Comparison of ENCODE assay signal across 8 mouse cellular contexts in genomic region chr12:34664758-34665157, GRCm38 (mm10).
A peak's percentile ranks its signal among the peaks of the same experiment; 100 is the strongest.
DNase-seq lines count a peak whose midpoint lies in the region.

No protein-coding gene starts in this region.

- 3% methylated on average over 3 of the region's 3 CpGs for WGBS in large intestine, adult 2 months

- peak; percentile 43 for DNase-seq in CD4-positive helper T cell, adult 2 months (ENCODE audit: low read depth, low spot score)
- peak; percentile 29 for DNase-seq in WW6 (ENCODE audit: low read depth, low spot score)
- DNase-seq in cerebellum, postnatal 36 days = peak; percentile 66 to 77
- peak; percentile 39 to 47 for DNase-seq in gastrocnemius, adult 8-10 months (ENCODE audit: low spot score in 2 of 2)
- peak; percentile 39 for DNase-seq in large intestine, adult 2 months (ENCODE audit: low read depth, low spot score)
- peak; percentile 83 for DNase-seq in lung, postnatal 10 days
- DNase-seq in right cerebral cortex, adult 2 months (ENCODE audit: low spot score in 2 of 2) = peak; percentile 92
- DNase-seq in urinary bladder, postnatal 36 days (ENCODE audit: low spot score in 2 of 2) = peak; percentile 63 to 72

Comparison
In these comparisons a context has a peak if more than half of its experiments do, and no peak if none do; other contexts are left out.
1. Peak in every context shown above with its lines: DNase-seq.
2. DNase-seq: peak in every context shown above with its lines; median percentile 92 in right cerebral cortex, adult 2 months; 83 in lung, postnatal 10 days; 72 in cerebellum, postnatal 36 days; 68 in urinary bladder, postnatal 36 days; 43 in CD4-positive helper T cell, adult 2 months; 43 in gastrocnemius, adult 8-10 months; 39 in large intestine, adult 2 months; 29 in WW6.